Mouse (Mus musculus): ENCODE measurements around the gene Olfr1043. TPM values are rescaled to one million over a fixed set of nuclear protein-coding genes. Genes with fewer than 3 reads are reported as not detected.

The Olfr1043 gene
- polyA plus RNA-seq, 1 experiment = not detected

- no peak for TF ChIP-seq CTCF (IDR thresholded peaks at IDR 0.05; ENCODE audit: control insufficient read depth, insufficient read depth, insufficient read length)
- Histone ChIP-seq H3ac (ENCODE audit: control insufficient read depth, insufficient read length, low read depth) (no peak within 1 kb of the TSS), H3K27me3 (ENCODE audit: control insufficient read depth, insufficient read depth, insufficient read length) (no peaks in the 10 kb centered on the region), H3K4me3 (ENCODE audit: insufficient read depth, poor library complexity, severe bottlenecking) (no peak within 1 kb of the TSS), H3K79me3 (ENCODE audit: low read depth) (no peaks in the 10 kb centered on the region), H3K79me2 (ENCODE audit: control insufficient read depth, insufficient read depth) (no peaks in the 10 kb centered on the region), H3K36me3 (ENCODE audit: control insufficient read depth, insufficient read depth) (no peaks in the 10 kb centered on the region)
Observed at GRCm38 (mm10) chr2:86161738-86162137, 5.6 kb downstream of the Olfr1043 start, which contains the start of gene Olfr1042. Gene Olfr1042, minus strand, starts transcription at chr2:86161838.

GRCm38 (mm10) chr2:86146632-86147031 is 20.7 kb downstream of the Olfr1043 start, which contains the start of gene Olfr1040:
Gene Olfr1040, minus strand, starts transcription at chr2:86146732.
- H3K4me3 ChIP-seq (ENCODE audit: insufficient read depth, poor library complexity, severe bottlenecking) = no peak within 1 kb of the TSS
- no peaks in the 10 kb centered on the region for H3K79me2 ChIP-seq (ENCODE audit: control insufficient read depth, insufficient read depth)
- no peaks in the 10 kb centered on the region for H3K27me3 ChIP-seq (ENCODE audit: control insufficient read depth, insufficient read depth, insufficient read length)
- H3K36me3 ChIP-seq (ENCODE audit: control insufficient read depth, insufficient read depth) = no peaks in the 10 kb centered on the region
- H3ac ChIP-seq (ENCODE audit: control insufficient read depth, insufficient read length, low read depth) = no peak within 1 kb of the TSS
- TF ChIP-seq MYOD1 (IDR thresholded peaks at IDR 0.05; ENCODE audit: control insufficient read depth, insufficient read length, low read depth) = no peak
- no peak for TF ChIP-seq CTCF (IDR thresholded peaks at IDR 0.05; ENCODE audit: control insufficient read depth, insufficient read depth, insufficient read length)
- TF ChIP-seq MYOG (IDR thresholded peaks at IDR 0.05; ENCODE audit: control insufficient read depth, extremely low read depth, insufficient read length) = no peak
- no peak for TF ChIP-seq MAX (IDR thresholded peaks at IDR 0.05)
- no peak for TF ChIP-seq CEBPB (IDR thresholded peaks at IDR 0.05; ENCODE audit: low read depth)
- TF ChIP-seq FOSL1 (IDR thresholded peaks at IDR 0.05; ENCODE audit: insufficient read depth, low read length, poor library complexity, severe bottlenecking) = no peak
- no peak for TF ChIP-seq USF1 (IDR thresholded peaks at IDR 0.05; ENCODE audit: low read depth)
- H3K79me3 ChIP-seq (ENCODE audit: low read depth) = no peaks in the 10 kb centered on the region

GRCm38 (mm10) chr2:86135828-86136227 is 31.5 kb downstream of the Olfr1043 start, which contains the start of gene Olfr1039:
Gene Olfr1039, minus strand, starts transcription at chr2:86135928.
- no peak within 1 kb of the TSS for H3K4me3 ChIP-seq (ENCODE audit: insufficient read depth, poor library complexity, severe bottlenecking)
- H3K36me3 ChIP-seq (ENCODE audit: control insufficient read depth, insufficient read depth) = no peaks in the 10 kb centered on the region
- TF ChIP-seq CEBPB (IDR thresholded peaks at IDR 0.05; ENCODE audit: low read depth) (no peak), FOSL1 (IDR thresholded peaks at IDR 0.05; ENCODE audit: insufficient read depth, low read length, poor library complexity, severe bottlenecking) (no peak), MYOG (IDR thresholded peaks at IDR 0.05; ENCODE audit: control insufficient read depth, extremely low read depth, insufficient read length) (no peak), CTCF (IDR thresholded peaks at IDR 0.05; ENCODE audit: control insufficient read depth, insufficient read depth, insufficient read length) (no peak), MAX (IDR thresholded peaks at IDR 0.05) (no peak), USF1 (IDR thresholded peaks at IDR 0.05; ENCODE audit: low read depth) (no peak), MYOD1 (IDR thresholded peaks at IDR 0.05; ENCODE audit: control insufficient read depth, insufficient read length, low read depth) (no peak)
- H3K27me3 ChIP-seq (ENCODE audit: control insufficient read depth, insufficient read depth, insufficient read length) = no peaks in the 10 kb centered on the region
- no peak within 1 kb of the TSS for H3ac ChIP-seq (ENCODE audit: control insufficient read depth, insufficient read length, low read depth)
- H3K79me2 ChIP-seq (ENCODE audit: control insufficient read depth, insufficient read depth) = no peaks in the 10 kb centered on the region
- H3K79me3 ChIP-seq (ENCODE audit: low read depth) = no peaks in the 10 kb centered on the region

Other genes with a start within 250 kb of the Olfr1043 start
- gene Olfr1026, start 246.0 kb downstream of the Olfr1043 start, polyA plus RNA-seq (2012; fragmentation: generic; extraction: Trizol) = not detected
- gene Olfr1028, start 217.1 kb downstream of the Olfr1043 start, polyA plus RNA-seq (2012; fragmentation: generic; extraction: Trizol) = not detected
- gene Olfr1029, start 193.6 kb downstream of the Olfr1043 start, polyA plus RNA-seq (2012; fragmentation: generic; extraction: Trizol) = not detected
- not detected for gene Olfr1030, start 188.2 kb downstream of the Olfr1043 start, polyA plus RNA-seq (2012; fragmentation: generic; extraction: Trizol)
- not detected for gene Olfr1031, start 177.2 kb downstream of the Olfr1043 start, polyA plus RNA-seq (2012; fragmentation: generic; extraction: Trizol)
- not detected for gene Olfr1032, start 162.0 kb downstream of the Olfr1043 start, polyA plus RNA-seq (2012; fragmentation: generic; extraction: Trizol)
- not detected for gene Olfr1033, start 146.9 kb downstream of the Olfr1043 start, polyA plus RNA-seq (2012; fragmentation: generic; extraction: Trizol)
- gene Olfr1034, start 121.7 kb downstream of the Olfr1043 start, polyA plus RNA-seq (2012; fragmentation: generic; extraction: Trizol) = not detected
- gene Olfr1036, start 93.5 kb downstream of the Olfr1043 start, polyA plus RNA-seq (2012; fragmentation: generic; extraction: Trizol) = not detected
- gene Olfr1037, start 80.1 kb downstream of the Olfr1043 start, polyA plus RNA-seq (2012; fragmentation: generic; extraction: Trizol) = not detected
- gene Olfr1039, start 31.6 kb downstream of the Olfr1043 start, polyA plus RNA-seq (2012; fragmentation: generic; extraction: Trizol) = not detected
- gene Olfr1040, start 20.8 kb downstream of the Olfr1043 start, polyA plus RNA-seq (2012; fragmentation: generic; extraction: Trizol) = not detected
- gene Olfr1042, start 5.7 kb downstream of the Olfr1043 start, polyA plus RNA-seq (2012; fragmentation: generic; extraction: Trizol) = not detected
- not detected for gene Olfr1044, start 10.3 kb upstream of the Olfr1043 start, polyA plus RNA-seq (2012; fragmentation: generic; extraction: Trizol)
- gene Olfr52, start 18.2 kb upstream of the Olfr1043 start, polyA plus RNA-seq (2012; fragmentation: generic; extraction: Trizol) = not detected
- gene Olfr1045, start 35.5 kb upstream of the Olfr1043 start, polyA plus RNA-seq (2012; fragmentation: generic; extraction: Trizol) = not detected
- gene Olfr1046, start 51.8 kb upstream of the Olfr1043 start, polyA plus RNA-seq (2012; fragmentation: generic; extraction: Trizol) = not detected
- not detected for gene Olfr1047, start 63.9 kb upstream of the Olfr1043 start, polyA plus RNA-seq (2012; fragmentation: generic; extraction: Trizol)
- gene Olfr1048, start 72.8 kb upstream of the Olfr1043 start, polyA plus RNA-seq (2012; fragmentation: generic; extraction: Trizol) = not detected
- gene Olfr1049, start 90.8 kb upstream of the Olfr1043 start, polyA plus RNA-seq (2012; fragmentation: generic; extraction: Trizol) = not detected
- not detected for gene Olfr1051, start 111.6 kb upstream of the Olfr1043 start, polyA plus RNA-seq (2012; fragmentation: generic; extraction: Trizol)
- not detected for gene Olfr1052, start 124.9 kb upstream of the Olfr1043 start, polyA plus RNA-seq (2012; fragmentation: generic; extraction: Trizol)
- not detected for gene Olfr1053, start 147.8 kb upstream of the Olfr1043 start, polyA plus RNA-seq (2012; fragmentation: generic; extraction: Trizol)
- not detected for gene Olfr1054, start 167.9 kb upstream of the Olfr1043 start, polyA plus RNA-seq (2012; fragmentation: generic; extraction: Trizol)
- not detected for gene Olfr1055, start 182.8 kb upstream of the Olfr1043 start, polyA plus RNA-seq (2012; fragmentation: generic; extraction: Trizol)
- not detected for gene Olfr1056, start 194.9 kb upstream of the Olfr1043 start, polyA plus RNA-seq (2012; fragmentation: generic; extraction: Trizol)
- not detected for gene Olfr1057, start 210.9 kb upstream of the Olfr1043 start, polyA plus RNA-seq (2012; fragmentation: generic; extraction: Trizol)
- not detected for gene Olfr1058, start 221.0 kb upstream of the Olfr1043 start, polyA plus RNA-seq (2012; fragmentation: generic; extraction: Trizol)
- gene Olfr1061, start 246.5 kb upstream of the Olfr1043 start, polyA plus RNA-seq (2012; fragmentation: generic; extraction: Trizol) = not detected